Mouse (Mus musculus) cerebellum, adult 2 months (tissue): Measurements from ENCODE around the gene Gm47841.

Experiments used
- CTCF ChIP-seq: fragments of 200-500 bp; IDR thresholded peaks from 2 replicates; pipeline ENCODE4 v1.5.1; 2011; ENCODE audit warnings: low read depth, mild to moderate bottlenecking, control low read depth, low read length, moderate library complexity, borderline replicate concordance; ENCODE audit not compliant: insufficient read depth
- POLR2A ChIP-seq: fragments of 200-500 bp; IDR thresholded peaks from 2 replicates; pipeline ENCODE4 v1.6.1; 2011; ENCODE audit warnings: low read length, control low read depth, borderline replicate concordance; ENCODE audit not compliant: insufficient read depth

DNA sequence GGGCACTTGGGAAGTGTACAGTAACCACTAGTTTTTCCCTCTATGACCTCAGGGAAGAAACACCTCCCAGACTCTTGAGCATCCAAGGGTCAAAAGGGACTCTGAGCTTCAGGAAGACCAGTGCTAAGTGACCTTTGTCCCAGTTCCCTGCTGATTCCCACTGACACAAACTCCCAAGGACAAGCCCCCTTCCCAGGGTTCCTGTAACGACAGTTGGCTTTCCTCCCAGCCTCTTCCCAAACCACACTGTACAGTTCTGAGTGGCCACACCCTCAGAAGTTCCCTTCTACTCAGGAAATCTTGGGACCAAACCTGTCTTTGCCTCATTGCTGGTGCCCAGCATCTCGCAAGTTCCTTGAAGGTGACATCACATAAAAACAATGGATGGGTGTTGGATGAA, 25.5 kb upstream of the Gm47841 start:
- no peak for TF ChIP-seq POLR2A
- no peak for TF ChIP-seq CTCF
